Mouse (Mus musculus) embryonic stem cell, embryonic (primary cell): ENCODE measurements around the gene Minar1.

Source experiments
- CTCF ChIA-PET, 4 experiments: fragments of 300-600 bp in 2 of 4; fragments of 350-600 bp in 2 of 4; sonication (Branson Sonifier 250); formaldehyde crosslinking; loops; one replicate each; lab custom pipeline; 2022; ENCODE audit warnings: inconsistent platforms in 2 of 4; lab: Charles Lee
- POLR2A ChIA-PET, 4 experiments: fragments of 300-600 bp in 2 of 4; fragments of 350-600 bp in 2 of 4; sonication (Branson Sonifier 250); formaldehyde crosslinking; loops; one replicate each; lab custom pipeline; 2022; ENCODE audit warnings: antibody characterized with exemption in 4 of 4, inconsistent platforms in 1 of 4; lab: Charles Lee

The Minar1 gene

DNA sequence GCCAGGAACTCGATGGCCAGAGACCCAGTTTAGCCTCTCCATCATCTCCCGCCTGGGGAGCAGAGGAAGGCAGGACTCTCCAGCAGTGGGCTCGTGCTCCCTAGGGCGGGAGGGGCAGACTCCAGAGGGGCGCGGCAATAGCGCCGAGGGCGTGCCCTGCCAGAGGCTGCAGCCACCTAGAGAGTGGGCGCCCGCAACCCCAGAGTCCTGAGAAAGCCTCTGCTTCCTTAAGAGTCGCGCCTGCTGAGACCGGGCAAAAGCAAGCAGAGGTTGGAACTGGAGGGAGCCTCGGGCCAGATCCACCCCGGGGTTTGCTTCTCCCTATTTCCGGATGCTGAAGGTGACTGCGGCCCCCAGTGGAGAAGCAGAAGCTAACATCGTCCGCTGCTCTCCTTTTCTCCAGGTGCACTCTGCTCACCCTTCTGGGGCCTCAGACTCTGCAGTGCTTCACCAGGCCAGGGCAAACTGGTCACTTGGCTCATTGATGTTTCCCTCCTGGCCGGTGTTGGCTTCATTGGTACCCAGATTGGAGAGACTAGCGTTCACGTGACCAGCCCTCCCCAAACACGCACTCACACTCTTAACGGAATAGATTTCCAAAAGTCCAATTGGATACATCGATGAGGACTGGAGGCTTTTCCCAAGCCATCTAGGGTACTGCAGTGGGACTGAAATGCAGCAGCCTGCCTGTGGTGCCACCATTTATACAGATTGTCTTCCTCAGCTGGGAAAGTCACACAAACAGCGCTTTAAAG, at the start of gene Minar1:
TSS of gene Minar1 (minus strand) at position 120 of the 755 bp plus-strand sequence.
- ChIA-PET CTCF (no interaction called here), POLR2A (interaction anchor here in 1 of 4 experiments (0.6 kb wide), 1 partner anchor 77 kb away, joined by 6 read pairs; no protein-coding TSS in a partner anchor)

GRCm38 (mm10) chr9:89669878-89670277, 47.0 kb upstream of the Minar1 start:
- ChIA-PET CTCF (no interaction called here), POLR2A (no interaction called here)

GRCm38 (mm10) chr9:89667306-89667942, 44.5 kb upstream of the Minar1 start:
- POLR2A ChIA-PET = interaction anchor here in 1 of 4 experiments (0.6 kb wide), 1 partner anchor 127 kb away, joined by 7 read pairs; no protein-coding TSS in a partner anchor
- CTCF ChIA-PET = no interaction called here

DNA sequence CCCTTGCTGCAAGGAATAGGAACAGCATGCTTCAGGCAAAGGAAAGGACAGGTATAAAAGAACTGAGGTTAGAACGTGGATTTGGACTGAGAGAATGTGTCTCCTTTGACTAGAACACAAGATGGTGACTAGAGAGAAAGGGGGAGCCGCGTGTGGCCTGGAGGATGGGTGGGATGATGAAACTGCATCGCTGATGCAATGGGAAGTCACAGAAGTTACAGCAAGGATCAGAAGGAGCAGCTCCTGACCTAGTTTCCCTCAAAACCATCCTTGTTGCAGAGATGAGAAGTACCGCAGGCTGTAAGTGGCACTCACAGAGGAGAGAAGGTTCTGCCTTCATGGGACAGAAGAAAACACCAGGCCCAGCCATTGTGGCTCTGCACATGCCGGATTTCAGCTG, 28.0 kb upstream of the Minar1 start:
- CTCF ChIA-PET = interaction anchor here in 1 of 4 experiments (1.6 kb wide), 1 partner anchor 23 kb away, joined by 4 read pairs; no protein-coding TSS in a partner anchor
- POLR2A ChIA-PET = interaction anchor here in 1 of 4 experiments (0.6 kb wide), 1 partner anchor 476 kb away, joined by 3 read pairs; no protein-coding TSS in a partner anchor

- ChIA-PET CTCF (no interaction called here), POLR2A (no interaction called here)
Observed at GRCm38 (mm10) chr9:89637453-89637852, 14.5 kb upstream of the Minar1 start.

- ChIA-PET CTCF (no interaction called here), POLR2A (no interaction called here)
Observed at GRCm38 (mm10) chr9:89622296-89623005, 474 bp downstream of the Minar1 start.

GRCm38 (mm10) chr9:89621750-89622149, 1.2 kb downstream of the Minar1 start:
- POLR2A ChIA-PET = interaction anchor here in 1 of 4 experiments (0.8 to 1.2 kb wide), 2 partner anchors 8 to 9 kb away, joined by 3 read pairs; no protein-coding TSS in a partner anchor
- CTCF ChIA-PET = interaction anchor here in 1 of 4 experiments (1.1 kb wide), 1 partner anchor 65 kb away, joined by 3 read pairs; no protein-coding TSS in a partner anchor

- ChIA-PET CTCF (interaction anchor here in 1 of 4 experiments (0.6 kb wide), 1 partner anchor 71 kb away, joined by 3 read pairs; no protein-coding TSS in a partner anchor), POLR2A (no interaction called here)
Observed at GRCm38 (mm10) chr9:89620347-89620746, 2.6 kb downstream of the Minar1 start.

- POLR2A ChIA-PET = no interaction called here
- CTCF ChIA-PET = no interaction called here
Observed at GRCm38 (mm10) chr9:89616946-89617345, 6.0 kb downstream of the Minar1 start.

GRCm38 (mm10) chr9:89610592-89610991, 12.3 kb downstream of the Minar1 start:
- ChIA-PET CTCF (no interaction called here), POLR2A (no interaction called here)

GRCm38 (mm10) chr9:89607321-89607720, 15.6 kb downstream of the Minar1 start:
- POLR2A ChIA-PET = interaction anchor here in 2 of 4 experiments (0.6 to 0.7 kb wide), 2 partner anchors 9 to 152 kb away, joined by 3 read pairs; no protein-coding TSS in a partner anchor
- CTCF ChIA-PET = interaction anchor here in 1 of 4 experiments (0.7 kb wide), 1 partner anchor 121 kb away, joined by 5 read pairs; no protein-coding TSS in a partner anchor

DNA sequence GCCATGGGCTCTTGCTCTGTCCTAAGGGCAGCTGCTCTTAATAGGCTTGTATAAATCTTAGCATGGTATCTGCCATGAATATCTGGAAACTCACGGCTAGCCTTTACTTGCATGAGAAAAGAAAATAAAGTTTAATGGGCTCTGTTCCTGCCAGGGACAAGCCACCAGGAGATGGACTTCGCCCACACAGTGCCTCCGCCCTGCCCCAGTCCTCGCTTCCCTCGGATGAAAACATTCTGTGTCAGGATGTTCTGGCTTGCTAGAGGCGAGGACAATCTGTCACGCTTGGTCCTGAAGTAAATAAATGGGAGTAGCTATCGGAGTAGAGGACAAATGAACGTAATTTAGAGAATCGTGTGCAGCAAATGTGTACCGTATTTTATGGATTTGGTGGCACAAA, 16.7 kb downstream of the Minar1 start:
- ChIA-PET CTCF (no interaction called here), POLR2A (no interaction called here)

- POLR2A ChIA-PET = no interaction called here
Observed at GRCm38 (mm10) chr9:89601891-89602290, 21.0 kb downstream of the Minar1 start.

GRCm38 (mm10) chr9:89600677-89601076, 22.2 kb downstream of the Minar1 start:
- CTCF ChIA-PET = no interaction called here
- POLR2A ChIA-PET = no interaction called here

More at GRCm38 (mm10) chr9:89601891-89602290, 21.0 kb downstream of the Minar1 start:
- CTCF ChIA-PET = no interaction called here

GRCm38 (mm10) chr9:89597071-89597470, 25.9 kb downstream of the Minar1 start:
- ChIA-PET POLR2A (no interaction called here), CTCF (interaction anchor here in 1 of 4 experiments (0.6 kb wide), 1 partner anchor 136 kb away, joined by 6 read pairs; no protein-coding TSS in a partner anchor)

- ChIA-PET POLR2A (no interaction called here), CTCF (interaction anchor here in 1 of 4 experiments (0.6 kb wide), 1 partner anchor 135 kb away, joined by 6 read pairs; no protein-coding TSS in a partner anchor)
Observed at GRCm38 (mm10) chr9:89596392-89596791, 26.5 kb downstream of the Minar1 start.

- POLR2A ChIA-PET = no interaction called here
- CTCF ChIA-PET = interaction anchor here in 1 of 4 experiments (0.5 kb wide), 1 partner anchor 34 kb away, joined by 3 read pairs; no protein-coding TSS in a partner anchor
Observed at GRCm38 (mm10) chr9:89592391-89592790, 30.5 kb downstream of the Minar1 start.

GRCm38 (mm10) chr9:89578422-89578821, 44.5 kb downstream of the Minar1 start:
- POLR2A ChIA-PET = no interaction called here
- CTCF ChIA-PET = no interaction called here

GRCm38 (mm10) chr9:89552663-89553062, 70.3 kb downstream of the Minar1 start:
- ChIA-PET CTCF (no interaction called here), POLR2A (no interaction called here)
